Mouse (Mus musculus) thymus, postnatal 36 days (tissue): ENCODE measurements around the gene Fbxw2.
A peak's percentile ranks its signal among the peaks of the same experiment; 100 is the strongest.
"Not testable (repeated sequence)": the region's sequence is repeated elsewhere in the genome, so short reads cannot be mapped to it uniquely, and the experiment has no call there.

Experiments
- DNase-seq, 2 experiments: peaks; one replicate each; pipeline ENCODE4 v3.0.0; 2022; ENCODE audit warnings: mixed read lengths in 2 of 2

The Fbxw2 gene

GRCm38 (mm10) chr2:34825827-34826459 lies at the start of gene Fbxw2:
Gene Fbxw2 (minus strand): TSS chr2:34826311.
- DNase-seq = peak; percentile 86 to 88

- no peak for DNase-seq
These were observed 48.8 kb upstream of the Fbxw2 start, which contains the start of gene Psmd5 for GRCm38 (mm10) chr2:34874816-34875345. Gene Psmd5 (minus strand): TSS chr2:34874968.

- DNase-seq = no peak
These were observed 48.2 kb upstream of the Fbxw2 start, which contains the start of gene Cutal for GRCm38 (mm10) chr2:34874271-34874670. Gene Cutal (plus strand): TSS chr2:34874396.

- peak; percentile 91 to 95 for DNase-seq
These were observed 44.7 kb upstream of the Fbxw2 start for GRCm38 (mm10) chr2:34870520-34871474.

GRCm38 (mm10) chr2:34869680-34870079 lies 43.6 kb upstream of the Fbxw2 start:
- no peak for DNase-seq

- no peak for DNase-seq
These were observed 31.6 kb upstream of the Fbxw2 start for GRCm38 (mm10) chr2:34857728-34858127.

GRCm38 (mm10) chr2:34855265-34855664 lies 29.2 kb upstream of the Fbxw2 start:
- DNase-seq = no peak

- DNase-seq = no peak
These were observed 21.6 kb upstream of the Fbxw2 start for GRCm38 (mm10) chr2:34847702-34848101.

GRCm38 (mm10) chr2:34843211-34843939 lies 17.3 kb upstream of the Fbxw2 start:
- no peak for DNase-seq

DNA sequence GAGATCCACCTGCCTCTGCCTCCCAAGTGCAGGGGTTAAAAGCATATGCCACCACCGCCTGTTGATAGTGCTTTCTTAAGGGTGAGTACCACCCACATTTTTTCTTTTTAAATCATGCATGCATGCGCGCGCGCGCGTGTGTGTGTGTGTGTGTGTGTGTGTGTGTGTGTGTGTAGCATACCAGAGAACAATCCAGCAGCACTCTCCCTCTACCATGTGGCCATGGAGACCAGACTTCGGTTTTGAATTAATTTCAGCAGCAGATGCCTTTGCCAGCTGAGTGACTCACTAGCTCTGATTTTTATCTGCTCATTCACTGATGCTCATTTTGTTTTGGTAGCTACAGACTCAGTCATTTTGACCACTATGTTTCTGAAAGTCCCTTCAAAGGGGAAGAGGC lies 15.6 kb upstream of the Fbxw2 start:
- DNase-seq = no peak

- not testable (repeated sequence) for DNase-seq
These were observed 14.0 kb upstream of the Fbxw2 start for GRCm38 (mm10) chr2:34840143-34840542.

DNA sequence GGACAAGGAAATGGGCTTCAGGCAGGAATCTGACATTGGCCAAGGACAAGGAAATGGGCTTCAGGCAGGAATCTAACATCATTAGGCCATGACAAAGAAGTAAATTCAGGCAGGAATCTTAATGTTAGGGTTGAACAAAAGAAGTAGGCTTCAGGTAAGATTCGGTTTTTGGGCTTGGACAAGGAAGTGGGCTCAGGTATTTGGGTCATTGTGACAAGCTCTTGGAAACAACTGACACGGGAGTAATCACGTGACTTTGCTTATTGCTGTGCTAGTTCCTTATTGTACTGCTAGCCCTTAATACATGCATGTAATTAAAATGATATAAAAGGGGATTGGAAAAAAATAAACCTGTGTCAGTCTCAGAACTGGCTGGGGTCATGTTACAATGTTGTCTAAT lies 9.6 kb upstream of the Fbxw2 start:
- DNase-seq = no peak

- no peak for DNase-seq
These were observed 7.5 kb upstream of the Fbxw2 start for GRCm38 (mm10) chr2:34833624-34834023.

- not testable (repeated sequence) for DNase-seq
These were observed 6.8 kb upstream of the Fbxw2 start, which contains the start of gene Gm34653 for GRCm38 (mm10) chr2:34832766-34833457. Gene Gm34653 (plus strand): TSS chr2:34833007.

- DNase-seq = not testable (repeated sequence)
These were observed 4.0 kb upstream of the Fbxw2 start for GRCm38 (mm10) chr2:34830066-34830465.

DNA sequence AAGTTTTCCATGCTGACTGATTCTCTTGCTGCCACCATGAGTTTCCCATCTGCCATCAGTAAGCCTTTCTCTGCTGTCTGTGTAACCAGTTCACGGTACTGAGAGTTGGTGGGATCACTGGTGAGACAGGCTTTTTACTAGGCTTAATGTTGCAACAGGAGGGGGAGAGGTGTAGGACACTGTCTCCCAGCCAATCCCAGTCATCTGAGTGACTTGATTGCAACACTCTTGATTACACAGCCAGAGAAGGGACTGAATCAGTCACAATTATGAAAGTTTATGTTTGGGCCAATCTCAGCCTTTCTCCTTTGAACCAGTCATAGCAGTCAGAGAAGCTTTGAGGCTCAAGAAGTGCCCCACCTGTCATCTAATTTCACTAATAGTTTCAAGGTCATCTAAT lies 1.9 kb upstream of the Fbxw2 start:
- DNase-seq = no peak

DNA sequence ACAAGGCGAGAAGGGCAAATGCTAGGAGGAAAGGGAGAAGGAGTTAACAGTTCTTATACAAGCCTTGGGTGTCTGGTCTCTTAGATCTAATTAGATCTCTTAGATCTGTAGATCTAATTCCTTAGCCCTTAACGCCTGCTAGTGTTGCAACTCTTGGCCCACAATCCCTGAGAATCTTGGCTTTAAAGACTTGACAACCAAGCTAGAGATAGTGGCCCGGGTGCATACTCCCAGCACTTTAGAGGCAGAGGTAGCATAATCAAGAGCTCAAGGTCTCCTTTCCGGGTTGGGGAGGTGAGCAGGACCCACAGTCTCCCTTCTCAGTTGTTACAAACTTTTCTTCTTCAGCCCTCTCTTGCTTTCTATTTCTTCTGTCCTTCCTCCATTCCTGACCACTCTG lies 1.5 kb upstream of the Fbxw2 start:
- DNase-seq = no peak

- no peak for DNase-seq
These were observed 535 bp upstream of the Fbxw2 start for GRCm38 (mm10) chr2:34826460-34827231.

DNA sequence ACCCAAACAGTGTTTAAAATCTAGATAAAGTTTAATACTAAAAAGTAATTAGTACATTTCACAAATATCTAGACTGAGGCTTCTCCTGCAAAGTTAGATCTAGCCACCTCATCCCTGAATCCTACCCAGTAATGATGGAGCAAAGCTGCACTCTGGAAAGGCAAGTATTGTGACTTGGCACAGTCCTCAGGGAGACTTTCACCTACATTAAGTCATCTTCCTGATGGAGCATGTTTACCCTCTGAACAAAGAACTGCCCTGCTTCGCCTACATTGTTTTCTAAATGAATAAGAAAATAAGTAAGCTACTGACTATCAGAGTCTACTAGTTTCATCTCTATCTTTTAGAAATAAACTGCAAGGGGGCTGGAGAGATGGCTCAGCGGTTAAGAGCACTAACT lies 7.6 kb downstream of the Fbxw2 start:
- DNase-seq = no peak

DNA sequence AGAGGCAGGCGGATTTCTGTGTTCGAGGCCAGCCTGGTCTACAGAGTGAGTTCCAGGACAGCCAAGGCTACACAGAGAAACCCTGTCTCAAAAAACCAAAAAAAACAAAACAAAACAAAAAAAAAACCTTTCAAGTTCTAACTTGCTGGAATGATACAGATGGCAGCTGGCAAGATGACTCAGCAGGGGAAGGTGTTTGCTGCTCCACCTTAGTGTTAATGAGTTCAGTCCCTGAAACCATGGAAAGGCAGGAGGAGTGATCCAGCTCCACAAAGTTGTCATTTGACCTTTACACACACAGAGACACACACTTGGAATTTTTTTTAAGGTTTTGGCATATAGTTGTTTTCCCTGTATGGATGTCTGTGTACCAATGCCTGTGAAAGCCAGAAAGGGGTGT lies 10.2 kb downstream of the Fbxw2 start:
- not testable (repeated sequence) for DNase-seq

DNA sequence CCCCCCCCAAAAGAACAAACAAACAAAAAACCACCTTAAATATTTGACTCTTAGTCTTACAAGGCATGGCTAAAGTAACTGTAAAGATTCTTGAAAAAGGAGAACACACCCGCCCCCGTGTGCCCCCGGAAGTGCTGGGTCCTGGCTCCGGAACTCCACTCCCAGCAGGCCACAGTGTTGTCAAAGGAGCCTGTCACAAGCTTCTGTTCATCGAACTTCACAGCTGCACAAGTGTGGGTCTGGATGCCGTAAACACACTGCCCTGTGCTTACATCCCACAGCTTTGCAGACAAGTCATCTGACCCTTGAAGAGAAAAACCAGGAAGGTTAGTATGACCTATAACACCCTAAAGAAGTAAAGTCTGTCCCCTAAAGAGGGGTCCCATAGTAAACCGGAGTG lies 13.4 kb downstream of the Fbxw2 start:
- DNase-seq = no peak
